Mouse (Mus musculus) ES-E14 (cell line): ENCODE data around the gene Tor2a. TPM values are rescaled to one million over a fixed set of nuclear protein-coding genes. Genes with fewer than 3 reads are reported as not detected.
A peak's percentile ranks its signal among the peaks of the same experiment; 100 is the strongest.

Source experiments
- DNase-seq: peaks from one replicate; pipeline ENCODE4 v3.0.0-alpha.2; 2013; ENCODE audit warnings: low read depth, low spot score
- H3K27ac ChIP-seq: 2 replicates; pipeline ENCODE4 v1.5.1; 2012; ENCODE audit warnings: low read depth, mild to moderate bottlenecking, low read length, moderate library complexity, mixed read lengths; ENCODE audit not compliant: poor library complexity, insufficient read depth, severe bottlenecking
- H3K36me3 ChIP-seq: 2 replicates; pipeline ENCODE4 v1.6.1; 2012; ENCODE audit warnings: mild to moderate bottlenecking, low read length, moderate library complexity, mixed read lengths; ENCODE audit not compliant: control insufficient read depth, poor library complexity, insufficient read depth, severe bottlenecking
- H3K4me1 ChIP-seq, 2 experiments: fragments of 150-350 bp in 1 of 2; sonication (generic) in 1 of 2; 2 replicates each; pipeline ENCODE4 v1.6.1; 2012; ENCODE audit warnings: low read length in 2 of 2, mild to moderate bottlenecking in 1 of 2, mixed read lengths in 1 of 2; ENCODE audit not compliant: control insufficient read depth in 2 of 2, insufficient read depth in 2 of 2, poor library complexity in 1 of 2
- H3K4me3 ChIP-seq, 2 experiments: fragments of 150-350 bp in 1 of 2; sonication (generic) in 1 of 2; 2 replicates each; pipeline ENCODE4 v1.5.1; 2012; ENCODE audit warnings: low read length in 2 of 2, low read depth in 1 of 2, mild to moderate bottlenecking in 1 of 2, mixed read lengths in 1 of 2; ENCODE audit not compliant: insufficient read depth in 1 of 2, poor library complexity in 1 of 2, severe bottlenecking in 1 of 2
- H3K9ac ChIP-seq: 2 replicates; pipeline ENCODE4 v1.6.1; 2012; ENCODE audit warnings: low read depth, mild to moderate bottlenecking, low read length, mixed read lengths; ENCODE audit not compliant: poor library complexity, insufficient read depth, severe bottlenecking
- H3K9me3 ChIP-seq: fragments of 150-350 bp; sonication (generic); 2 replicates; pipeline ENCODE4 v1.6.1; 2012; ENCODE audit warnings: low read depth, mild to moderate bottlenecking, low read length; ENCODE audit not compliant: control insufficient read depth, insufficient read depth
- CHD2 ChIP-seq: IDR thresholded peaks from 2 replicates; pipeline ENCODE4 v1.6.1; 2014; ENCODE audit warnings: mild to moderate bottlenecking, low read depth, low read length, inconsistent platforms
- HCFC1 ChIP-seq: IDR thresholded peaks from 2 replicates; pipeline ENCODE4 v1.6.1; 2012; ENCODE audit warnings: low read length, inconsistent platforms, borderline replicate concordance; ENCODE audit not compliant: insufficient read depth
- MAFK ChIP-seq: IDR thresholded peaks from 2 replicates; pipeline ENCODE4 v1.6.1; 2014; ENCODE audit warnings: mild to moderate bottlenecking, low read depth, low read length, inconsistent platforms; ENCODE audit not compliant: insufficient read depth
- ZC3H11A ChIP-seq: IDR thresholded peaks from 2 replicates; pipeline ENCODE4 v1.6.1; 2012; ENCODE audit warnings: low read depth, mild to moderate bottlenecking, inconsistent platforms, low read length, borderline replicate concordance
- ZNF384 ChIP-seq: IDR thresholded peaks from 2 replicates; pipeline ENCODE4 v1.6.1; 2012; ENCODE audit warnings: low read depth, low read length, inconsistent platforms
- in situ Hi-C, 2 experiments: fragments of 600-800 bp; cut with MboI; formaldehyde crosslinking; loops; one replicate each; pipeline ENCODE4 v1.15.1; 2025; ENCODE audit warnings: low sequenced_read_pairs in 2 of 2, inconsistent platforms in 1 of 2; ENCODE audit not compliant: unreplicated experiment in 2 of 2
- total RNA-seq: library from RNA; depleted of rRNA; stranded (reverse); fragments of 300-350 nt; gene quantifications from 2 replicates; pipeline ENCODE4 v1.2.3, GENCODE M21; 2012

The Tor2a gene
- total RNA-seq, 1 experiment = 75.9 TPM

GRCm38 (mm10) chr2:32750199-32750598 lies 6.8 kb upstream of the Tor2a start:
- Histone ChIP-seq H3K9me3 (no peaks in the 10 kb centered on the region), H3K4me1 (peaks cover 2 to 3% of the 10 kb centered on the region in 2 experiments; a peak in 2 of 4 replicates), H3K9ac (no peak overlapping the region), H3K4me3 (no peak overlapping the region), H3K27ac (no peak overlapping the region), H3K36me3 (no peaks in the 10 kb centered on the region; the same call in 1 of the 2 replicates)
- TF ChIP-seq ZC3H11A (no peak), HCFC1 (no peak), MAFK (no peak), CHD2 (no peak), ZNF384 (no peak)
- no peak for DNase-seq
- in situ Hi-C loops = no loop called here

- in situ Hi-C loops = no loop called here
- no peaks in the 10 kb centered on the region; the same call in 1 of the 2 replicates for H3K36me3 ChIP-seq
Measured at GRCm38 (mm10) chr2:32750887-32751664, 6.0 kb upstream of the Tor2a start.

GRCm38 (mm10) chr2:32751665-32752033 lies 5.4 kb upstream of the Tor2a start:
- TF ChIP-seq HCFC1 = no peak
- TF ChIP-seq ZC3H11A = no peak
- TF ChIP-seq MAFK = no peak
- TF ChIP-seq ZNF384 = no peak
- TF ChIP-seq CHD2 = no peak
- Histone ChIP-seq H3K4me3 (peak overlapping the region; percentile 49 to 50), H3K4me1 (peaks cover 2 to 3% of the 10 kb centered on the region in 2 experiments; a peak in 2 of 4 replicates), H3K9ac (no peak overlapping the region), H3K9me3 (no peaks in the 10 kb centered on the region), H3K36me3 (no peaks in the 10 kb centered on the region; the same call in 1 of the 2 replicates), H3K27ac (no peak overlapping the region)
- DNase-seq = no peak
- in situ Hi-C loops = no loop called here

More at GRCm38 (mm10) chr2:32750887-32751664, 6.0 kb upstream of the Tor2a start:
- H3K4me1 ChIP-seq = peaks cover 2 to 3% of the 10 kb centered on the region in 2 experiments; a peak in 2 of 4 replicates
- TF ChIP-seq HCFC1 (no peak), ZNF384 (no peak), ZC3H11A (no peak), MAFK (no peak), CHD2 (no peak)
- H3K9ac ChIP-seq = no peak overlapping the region
- H3K4me3 ChIP-seq = peak overlapping the region; percentile 49 to 50
- no peaks in the 10 kb centered on the region for H3K9me3 ChIP-seq
- no peak overlapping the region for H3K27ac ChIP-seq
- peak; percentile 59 for DNase-seq

- no peaks in the 10 kb centered on the region; the same call in 1 of the 2 replicates for H3K36me3 ChIP-seq
- no peak overlapping the region for H3K9ac ChIP-seq
- no peak overlapping the region for H3K4me3 ChIP-seq
- TF ChIP-seq MAFK (no peak), CHD2 (no peak), ZNF384 (no peak), ZC3H11A (no peak), HCFC1 (no peak)
- H3K27ac ChIP-seq = no peak overlapping the region
- H3K9me3 ChIP-seq = no peaks in the 10 kb centered on the region
- peaks cover 2 to 3% of the 10 kb centered on the region in 2 experiments; a peak in 2 of 4 replicates for H3K4me1 ChIP-seq
- DNase-seq = no peak
- in situ Hi-C loops = no loop called here
Measured at GRCm38 (mm10) chr2:32752181-32752580, 4.9 kb upstream of the Tor2a start.
